ENCODE assay signal across 8 mouse cellular contexts in genomic region chr1:165634151-165634884, GRCm38 (mm10). TPM values are rescaled to one million over a fixed set of nuclear protein-coding genes. Genes with fewer than 3 reads are reported as not detected.
A peak's percentile ranks its signal among the peaks of the same experiment; 100 is the strongest.
DNase-seq lines count a peak whose midpoint lies in the region; ATAC-seq lines count a peak whose summit lies in the region.

Gene Mpzl1, minus strand, starts transcription at chr1:165634538.

- ATAC-seq in megakaryocyte progenitor cell, adult 5-6 weeks (replicated peaks; ENCODE audit: poor library complexity): peak; percentile 98

- DNase-seq in adipocyte (ENCODE audit: low spot score): peak; percentile 98
- DNase-seq in embryo, embryonic 10 days (ENCODE audit: low spot score): peak; percentile 97
- peak; percentile 99 for DNase-seq in gastrocnemius, postnatal 10 days
- peak; percentile 97 for DNase-seq in induced T-regulatory cell, adult 2 months (ENCODE audit: low read depth)
- DNase-seq in left cerebral cortex, adult 9 months (ENCODE audit: low spot score in 2 of 2): peak; percentile 94 to 99
- peak; percentile 98 for DNase-seq in right cerebral cortex, postnatal 14 days
- DNase-seq in urinary bladder, postnatal 36 days (ENCODE audit: low spot score in 2 of 2): peak; percentile 98 to 99

RNA-seq across cellular contexts. Expression of gene Mpzl1, which starts in this region (rescaled TPM):
- total RNA-seq in gastrocnemius, postnatal 10 days (2021): 10 to 100 TPM; 34.6 to 46.9 TPM
- total RNA-seq in megakaryocyte progenitor cell, adult 5-6 weeks (2015): 2.3 and 4.1 TPM in 2 replicates
- total RNA-seq in megakaryocyte progenitor cell, adult 5-6 weeks (2017): 0.33 and 0.84 TPM in 2 replicates

Comparison
In these comparisons a context has a peak if more than half of its experiments do, and no peak if none do; other contexts are left out.
1. Peak in every context shown above with its lines: DNase-seq and ATAC-seq.
2. RNA of gene Mpzl1 (total RNA-seq): 34.6 to 46.9 TPM in gastrocnemius, postnatal 10 days; 0.33 to 4.1 TPM in megakaryocyte progenitor cell, adult 5-6 weeks; every median in the first group is over 4 times any median in the second.